Mouse (Mus musculus): Measurements from ENCODE around the gene Cfap57. TPM values are rescaled to one million over a fixed set of nuclear protein-coding genes. Genes with fewer than 3 reads are reported as not detected.
A peak's percentile ranks its signal among the peaks of the same experiment; 100 is the strongest.
"Not testable (repeated sequence)": the region's sequence is repeated elsewhere in the genome, so short reads cannot be mapped to it uniquely, and the experiment has no call there.

The Cfap57 gene
- polyA plus RNA-seq, 1 experiment from 2014 or later: 0.94 TPM

DNA sequence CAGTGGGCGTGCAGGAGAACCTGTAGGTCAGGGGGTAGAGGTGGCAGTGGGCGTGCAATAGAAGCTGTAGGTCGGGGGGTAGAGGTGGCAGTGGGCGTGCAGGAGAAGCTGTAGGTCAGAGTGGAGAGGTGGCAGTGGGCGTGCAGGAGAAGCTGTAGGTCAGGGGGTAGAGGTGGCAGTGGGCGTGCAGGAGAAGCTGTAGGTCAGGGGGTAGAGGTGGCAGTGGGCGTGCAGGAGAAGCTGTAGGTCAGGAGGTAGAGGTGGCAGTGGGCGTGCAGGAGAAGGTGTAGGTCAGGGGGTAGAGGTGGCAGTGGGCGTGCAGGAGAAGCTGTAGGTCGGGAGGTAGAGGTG is 72.5 kb downstream of the Cfap57 start:
- WGBS: 87% methylated on average over 10 of the region's 10 CpGs
- peak; percentile 84 for DNase-seq (ENCODE audit: extremely low spot score, low spot score)

DNA sequence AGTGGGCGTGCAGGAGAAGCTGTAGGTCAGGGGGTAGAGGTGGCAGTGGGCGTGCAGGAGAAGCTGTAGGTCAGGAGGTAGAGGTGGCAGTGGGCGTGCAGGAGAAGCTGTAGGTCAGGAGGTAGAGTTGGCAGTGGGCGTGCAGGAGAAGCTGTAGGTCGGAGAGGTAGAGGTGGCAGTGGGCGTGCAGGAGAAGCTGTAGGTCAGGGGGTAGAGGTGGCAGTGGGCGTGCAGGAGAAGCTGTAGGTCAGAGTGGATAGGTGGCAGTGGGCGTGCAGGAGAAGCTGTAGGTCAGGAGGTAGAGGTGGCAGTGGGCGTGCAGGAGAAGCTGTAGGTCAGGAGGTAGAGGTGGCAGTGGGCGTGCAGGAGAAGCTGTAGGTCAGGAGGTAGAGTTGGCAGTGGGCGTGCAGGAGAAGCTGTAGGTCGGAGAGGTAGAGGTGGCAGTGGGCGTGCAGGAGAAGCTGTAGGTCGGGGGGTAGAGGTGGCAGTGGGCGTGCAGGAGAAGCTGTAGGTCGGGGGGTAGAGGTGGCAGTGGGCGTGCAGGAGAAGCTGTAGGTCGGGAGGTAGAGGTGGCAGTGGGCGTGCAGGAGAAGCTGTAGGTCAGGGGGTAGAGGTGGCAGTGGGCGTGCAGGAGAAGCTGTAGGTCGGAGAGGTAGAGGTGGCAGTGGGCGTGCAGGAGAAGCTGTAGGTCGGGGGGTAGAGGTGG is 73.0 kb downstream of the Cfap57 start:
- H3K27me3 ChIP-seq (ENCODE audit: poor library complexity, severe bottlenecking); DNase-seq (ENCODE audit: extremely low spot score, low spot score): not testable (repeated sequence)
- 86% methylated on average over 23 of the region's 23 CpGs for WGBS

More for the DNA sequence above, 72.5 kb downstream of the Cfap57 start:
- not testable (repeated sequence) for H3K36me3 ChIP-seq (replicated peaks); H3K9me3 ChIP-seq; H3K4me3 ChIP-seq; H3K27me3 ChIP-seq (ENCODE audit: poor library complexity, severe bottlenecking); H3K27ac ChIP-seq
- H3K4me1 ChIP-seq: peaks cover 15% of the 10 kb centered on the region

DNA sequence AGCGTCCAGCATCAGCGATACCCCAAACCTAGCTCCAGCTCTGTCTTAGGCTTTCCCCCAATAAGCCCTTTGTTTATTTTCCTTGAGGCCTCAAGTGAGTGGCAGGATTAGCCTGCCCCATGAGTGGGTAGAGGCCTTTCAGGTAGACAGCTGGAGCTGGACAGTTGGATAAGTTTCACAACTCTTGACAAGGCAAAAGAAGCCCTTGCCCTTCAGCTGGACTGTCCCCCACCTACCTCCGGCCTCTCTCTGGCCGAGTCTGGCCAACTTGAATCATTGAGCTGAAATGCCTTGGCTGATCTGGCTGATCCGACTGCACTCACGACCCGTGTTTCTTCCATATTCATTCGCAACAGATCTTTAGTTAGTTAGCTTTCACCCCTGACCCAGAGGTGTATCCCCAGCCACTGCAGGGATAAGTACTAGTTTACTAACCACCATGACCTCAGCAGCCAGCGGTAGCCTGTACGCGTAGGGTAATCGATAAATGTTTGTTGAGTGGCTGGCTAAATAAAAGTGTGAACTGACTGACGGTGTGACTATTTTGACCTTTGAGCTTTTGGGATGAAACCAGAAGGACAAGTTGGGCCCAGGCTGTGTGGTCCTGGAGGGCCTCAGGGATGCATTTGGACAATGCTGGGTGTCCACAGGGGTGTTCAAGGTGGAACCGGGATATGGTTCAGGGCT is 76.0 kb downstream of the Cfap57 start:
- peak overlapping the region; percentile 50; the same call in 1 of the 2 replicates for H3K4me3 ChIP-seq

More for the DNA sequence above, 73.0 kb downstream of the Cfap57 start:
- H3K9me3 ChIP-seq; H3K36me3 ChIP-seq (replicated peaks); H3K4me3 ChIP-seq; H3K27ac ChIP-seq: not testable (repeated sequence)
- peaks cover 19% of the 10 kb centered on the region for H3K4me1 ChIP-seq

DNA sequence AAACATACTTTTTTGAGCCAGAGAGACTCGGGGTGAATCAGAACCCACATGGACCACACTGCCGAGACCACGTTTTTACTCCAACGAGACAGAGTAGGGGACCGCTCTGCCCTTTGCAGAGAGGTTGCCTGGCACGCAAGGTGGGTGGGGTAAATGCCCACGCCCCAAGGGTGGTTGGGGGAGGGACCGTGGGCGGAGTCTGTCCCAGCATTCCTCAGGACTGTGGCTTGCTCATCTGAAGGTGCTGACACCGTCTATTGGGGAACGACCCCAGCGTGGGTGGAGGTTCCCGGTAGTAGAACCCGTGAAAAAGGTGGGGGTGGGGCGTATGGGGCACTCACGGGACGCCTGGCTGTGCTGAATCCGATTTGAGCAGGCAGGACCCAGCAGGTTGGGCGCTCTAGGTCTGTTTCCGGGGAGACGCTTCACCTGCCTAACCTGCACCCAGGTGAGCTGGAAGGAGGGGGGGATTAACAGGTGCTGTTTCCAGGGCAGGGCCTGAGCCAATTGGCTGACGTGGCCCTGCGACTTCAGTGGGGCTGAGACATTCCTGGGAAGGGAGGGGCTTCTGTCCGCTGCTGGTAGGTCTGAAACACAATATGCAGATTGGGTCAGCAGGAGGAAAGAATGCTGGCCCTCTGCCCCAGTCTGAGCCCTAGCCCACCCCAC is 76.9 kb downstream of the Cfap57 start, which contains the start of gene Tmem125:
Gene Tmem125, minus strand, starts transcription at position 453 of the 669 bp plus-strand sequence.
- peak within 1 kb of the TSS; percentile 50 for H3K4me3 ChIP-seq
- H3K27me3 ChIP-seq (ENCODE audit: poor library complexity, severe bottlenecking): peaks cover 38% of the 10 kb centered on the region
- peak within 1 kb of the TSS; percentile 48; the same call in 1 of the 2 replicates for H3K27ac ChIP-seq
- DNase-seq (ENCODE audit: extremely low spot score, low spot score): peak; percentile 28
- H3K4me1 ChIP-seq: peaks cover 31% of the 10 kb centered on the region
- WGBS: 1% methylated on average over 24 of the region's 24 CpGs
- H3K36me3 ChIP-seq (replicated peaks): no peaks in the 10 kb centered on the region
- H3K9me3 ChIP-seq: peaks cover 3% of the 10 kb centered on the region

More for the DNA sequence above, 76.0 kb downstream of the Cfap57 start:
- H3K9me3 ChIP-seq: peaks cover 3% of the 10 kb centered on the region
- peaks cover 30% of the 10 kb centered on the region for H3K4me1 ChIP-seq
- 78% methylated on average over 14 of the region's 14 CpGs for WGBS
- H3K36me3 ChIP-seq (replicated peaks): no peaks in the 10 kb centered on the region
- no peak for DNase-seq (ENCODE audit: extremely low spot score, low spot score)
- no peak overlapping the region for H3K27ac ChIP-seq
- H3K27me3 ChIP-seq (ENCODE audit: poor library complexity, severe bottlenecking): peaks cover 31% of the 10 kb centered on the region

DNA sequence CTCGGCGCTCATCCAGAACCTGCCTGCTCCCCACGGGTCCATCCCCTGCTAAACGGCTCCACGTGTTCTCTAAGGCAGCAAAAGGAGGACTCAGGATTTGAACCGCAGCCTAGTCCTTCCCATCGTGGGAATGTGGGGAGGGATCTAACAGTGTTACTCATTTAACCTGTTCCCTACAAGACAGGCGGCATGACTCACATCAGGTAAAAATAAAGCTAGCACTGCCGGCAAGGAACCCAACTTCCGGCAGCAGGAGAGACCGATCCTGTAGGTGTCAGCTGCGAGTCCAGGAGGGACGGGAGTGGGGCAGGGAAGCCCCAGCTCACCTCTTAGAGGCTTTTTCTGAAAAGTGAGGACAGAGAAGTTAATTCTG is 77.4 kb downstream of the Cfap57 start:
- DNase-seq (ENCODE audit: extremely low spot score, low spot score): no peak
- Histone ChIP-seq H3K4me1 (peaks cover 31% of the 10 kb centered on the region), H3K4me3 (peak overlapping the region; percentile 50), H3K36me3 (replicated peaks) (no peaks in the 10 kb centered on the region), H3K9me3 (peaks cover 3% of the 10 kb centered on the region), H3K27ac (0 out of 2 replicates have a peak overlapping the region, but pooled peaks have one; percentile 48), H3K27me3 (ENCODE audit: poor library complexity, severe bottlenecking) (peaks cover 41% of the 10 kb centered on the region)
- WGBS: 19% methylated on average over 13 of the region's 13 CpGs

DNA sequence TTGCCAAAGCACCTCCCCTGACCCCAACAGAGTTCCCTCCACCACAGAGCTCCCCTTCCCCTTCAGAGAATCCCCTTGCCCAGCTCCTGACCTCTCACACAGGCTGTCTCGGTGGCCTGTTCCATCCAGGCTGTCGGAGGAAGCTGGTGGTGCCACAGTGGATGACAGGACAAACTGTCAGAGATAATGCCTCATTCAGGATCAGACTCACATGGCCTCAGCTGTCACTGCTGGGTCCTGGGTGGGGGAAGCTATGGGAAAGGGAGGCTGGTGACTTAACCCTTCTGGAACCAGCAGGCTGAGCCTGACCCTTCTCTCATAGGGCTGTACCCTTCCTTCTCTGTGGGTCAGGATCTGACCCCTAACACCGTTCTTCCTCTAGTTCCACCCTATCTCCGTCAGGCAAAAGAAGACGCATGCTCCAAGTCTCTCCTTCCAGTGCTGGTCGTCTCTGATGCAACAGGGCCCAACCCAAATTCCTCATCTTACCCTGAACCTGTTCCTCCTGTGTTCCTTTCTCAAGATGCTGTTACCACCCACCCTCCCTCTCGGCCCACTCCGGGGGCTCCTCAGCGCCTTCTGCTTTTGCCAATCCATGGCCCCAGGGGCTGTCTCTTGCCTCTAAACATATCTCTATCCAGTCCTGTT is 77.9 kb downstream of the Cfap57 start:
- Histone ChIP-seq H3K4me3 (no peak overlapping the region; the same call in 1 of the 2 replicates), H3K36me3 (replicated peaks) (no peaks in the 10 kb centered on the region)
- WGBS: 61% methylated on average over 9 of the region's 9 CpGs

DNA sequence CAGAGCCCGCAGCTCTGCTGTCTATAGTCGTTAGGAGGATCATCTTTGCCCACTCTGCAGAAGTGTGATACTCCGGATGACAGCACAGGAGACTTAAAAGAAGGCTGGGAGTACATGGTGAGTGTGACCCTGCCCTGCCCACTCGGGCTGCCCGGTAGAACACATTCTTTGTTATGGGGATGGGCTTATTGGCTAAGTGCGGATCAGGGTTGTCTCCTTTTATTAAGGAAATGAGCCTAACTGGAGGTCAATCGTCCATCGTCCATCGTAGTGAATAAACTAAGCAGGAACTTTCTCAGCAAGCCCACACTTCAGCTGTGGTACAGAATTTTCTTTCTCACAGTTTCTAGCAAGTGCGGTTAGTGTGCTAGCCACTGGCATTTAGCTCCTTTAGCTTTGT is 80.7 kb downstream of the Cfap57 start:
- Histone ChIP-seq H3K9me3 (no peaks in the 10 kb centered on the region), H3K27me3 (ENCODE audit: poor library complexity, severe bottlenecking) (peaks cover 41% of the 10 kb centered on the region), H3K4me3 (no peak overlapping the region), H3K27ac (no peak overlapping the region), H3K4me1 (peaks cover 31% of the 10 kb centered on the region), H3K36me3 (replicated peaks) (no peaks in the 10 kb centered on the region)
- no peak for DNase-seq (ENCODE audit: extremely low spot score, low spot score)
- WGBS: 13% methylated on average over 10 of the region's 10 CpGs

More for the DNA sequence above, 77.9 kb downstream of the Cfap57 start:
- Histone ChIP-seq H3K27me3 (ENCODE audit: poor library complexity, severe bottlenecking) (peaks cover 41% of the 10 kb centered on the region), H3K9me3 (peaks cover 3% of the 10 kb centered on the region), H3K4me1 (peaks cover 31% of the 10 kb centered on the region), H3K27ac (no peak overlapping the region)
- no peak for DNase-seq (ENCODE audit: extremely low spot score, low spot score)

DNA sequence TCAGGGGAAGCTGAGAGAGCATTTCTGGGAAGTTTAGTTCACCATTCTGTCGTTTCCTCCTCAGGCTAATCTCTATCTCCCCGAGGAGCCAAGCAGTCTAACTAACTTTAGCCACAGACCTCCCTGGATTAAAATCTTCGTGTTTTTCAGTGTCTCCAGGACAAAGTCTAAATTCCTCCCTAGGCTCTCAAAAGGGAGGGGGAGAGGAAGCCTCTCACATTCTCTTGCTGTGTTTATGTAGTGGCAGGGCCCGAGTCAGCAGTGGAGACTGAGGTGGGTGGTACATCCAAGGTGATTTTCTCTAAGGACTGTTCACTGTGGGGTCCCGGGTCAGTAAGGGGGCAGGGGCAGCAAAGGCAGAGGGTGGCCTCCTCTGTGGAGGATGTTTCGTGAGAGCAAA is 82.8 kb downstream of the Cfap57 start:
- Histone ChIP-seq H3K9me3 (no peaks in the 10 kb centered on the region), H3K4me1 (peaks cover 14% of the 10 kb centered on the region), H3K4me3 (no peak overlapping the region), H3K27me3 (ENCODE audit: poor library complexity, severe bottlenecking) (peaks cover 35% of the 10 kb centered on the region), H3K27ac (no peak overlapping the region), H3K36me3 (replicated peaks) (no peaks in the 10 kb centered on the region)
- no peak for DNase-seq (ENCODE audit: extremely low spot score, low spot score)
- 52% methylated on average over 6 of the region's 6 CpGs for WGBS

DNA sequence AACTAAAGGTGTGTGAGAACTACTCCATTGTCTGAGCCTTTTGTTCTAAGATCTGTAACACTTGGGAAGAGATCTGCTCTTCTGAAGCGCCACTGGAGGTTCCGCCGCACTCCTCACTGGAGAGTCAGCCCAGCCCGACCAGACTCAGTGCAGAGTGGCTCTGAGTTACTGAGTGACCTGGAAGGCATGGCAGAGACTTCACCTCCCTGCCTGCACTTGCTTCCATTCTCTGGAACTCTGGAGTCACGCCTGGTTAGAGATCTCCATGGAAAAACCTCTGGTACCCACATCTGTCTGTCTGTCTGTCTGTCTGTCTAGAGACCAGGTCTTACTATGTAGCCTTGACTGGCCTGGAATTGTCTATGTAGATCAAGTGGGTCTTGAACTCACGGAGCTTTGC is 85.0 kb downstream of the Cfap57 start:
- Histone ChIP-seq H3K9me3 (no peaks in the 10 kb centered on the region), H3K36me3 (replicated peaks) (no peaks in the 10 kb centered on the region), H3K4me1 (peaks cover 23% of the 10 kb centered on the region), H3K27ac (no peak overlapping the region), H3K27me3 (ENCODE audit: poor library complexity, severe bottlenecking) (peaks cover 17% of the 10 kb centered on the region), H3K4me3 (no peak overlapping the region)
- whole genome bisulfite sequencing: 84% methylated on average over 6 of the region's 6 CpGs
- DNase-seq (ENCODE audit: extremely low spot score, low spot score): no peak

DNA sequence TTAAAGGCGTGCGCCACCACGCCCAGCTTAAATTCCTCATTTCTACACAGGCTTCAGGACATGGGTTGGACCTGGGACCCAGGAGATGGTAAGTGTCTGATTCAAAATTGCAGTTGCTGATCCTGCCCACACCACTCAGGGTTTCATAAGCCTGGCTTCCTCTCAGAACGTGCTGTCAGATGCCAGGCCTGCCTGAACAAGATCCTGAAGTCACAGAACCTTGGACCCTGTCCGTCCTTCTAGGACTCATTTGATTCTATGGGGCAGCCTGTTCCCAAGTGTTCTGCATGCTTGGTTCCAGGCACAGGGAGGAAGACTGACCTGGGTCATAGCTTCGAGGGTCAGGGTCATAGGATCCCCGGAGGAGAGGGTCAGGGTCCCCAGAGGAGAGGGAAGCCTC is 87.0 kb downstream of the Cfap57 start:
- H3K36me3 ChIP-seq (replicated peaks): no peaks in the 10 kb centered on the region
- 0 out of 2 replicates have a peak, but pooled peaks cover 1% of the 10 kb centered on the region for H3K27me3 ChIP-seq (ENCODE audit: poor library complexity, severe bottlenecking)
- peaks cover 12% of the 10 kb centered on the region for H3K4me1 ChIP-seq
- no peaks in the 10 kb centered on the region for H3K9me3 ChIP-seq
- no peak for DNase-seq (ENCODE audit: extremely low spot score, low spot score)
- no peak overlapping the region for H3K27ac ChIP-seq
- no peak overlapping the region for H3K4me3 ChIP-seq
- 89% methylated on average over 7 of the region's 7 CpGs for WGBS

DNA sequence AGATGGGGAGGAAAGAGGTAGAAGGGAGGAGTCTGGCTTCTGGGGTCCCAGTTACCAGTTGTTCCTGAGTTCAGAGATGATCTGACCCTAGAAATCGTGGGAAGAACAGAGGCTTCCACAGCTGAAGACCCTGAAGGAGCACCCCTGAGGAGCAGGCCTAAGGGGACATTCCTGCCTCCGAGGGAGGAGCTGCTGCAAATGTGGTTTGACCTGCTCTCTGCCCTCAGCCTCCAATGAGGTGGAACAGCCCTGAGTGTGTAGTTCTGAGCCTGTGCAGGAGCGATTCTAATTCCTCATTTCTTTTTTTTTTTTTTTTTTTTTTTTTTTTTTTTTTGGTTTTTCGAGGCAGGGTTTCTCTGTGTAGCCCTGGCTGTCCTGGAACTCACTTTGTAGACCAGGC is 87.4 kb downstream of the Cfap57 start:
- H3K4me3 ChIP-seq: no peak overlapping the region
- no peak overlapping the region for H3K27ac ChIP-seq
- no peak for DNase-seq (ENCODE audit: extremely low spot score, low spot score)
- H3K27me3 ChIP-seq (ENCODE audit: poor library complexity, severe bottlenecking): no peaks in the 10 kb centered on the region
- H3K36me3 ChIP-seq (replicated peaks): no peaks in the 10 kb centered on the region
- H3K9me3 ChIP-seq: no peaks in the 10 kb centered on the region
- peaks cover 12% of the 10 kb centered on the region for H3K4me1 ChIP-seq
- 76% methylated on average over 3 of the region's 4 CpGs for whole genome bisulfite sequencing

DNA sequence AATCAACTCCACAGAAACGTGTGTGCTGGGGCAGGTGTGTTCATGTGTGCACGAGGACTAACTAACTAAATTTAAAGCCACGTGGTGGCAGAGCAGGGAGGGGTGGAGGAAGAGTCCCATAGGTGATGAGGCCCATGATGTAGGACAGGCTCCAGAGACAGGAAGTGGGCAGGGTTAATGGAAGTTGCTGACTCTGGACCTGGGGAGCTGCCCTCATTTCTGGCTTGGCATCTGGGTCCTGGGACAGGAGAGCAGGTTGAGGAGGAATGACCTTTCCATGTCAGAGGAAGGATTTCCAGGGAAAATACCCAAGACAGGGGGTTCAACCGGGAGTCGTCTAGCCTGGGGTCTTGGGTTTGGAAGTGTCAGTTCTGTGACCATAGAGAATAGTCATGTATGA is 87.9 kb downstream of the Cfap57 start:
- DNase-seq (ENCODE audit: extremely low spot score, low spot score): no peak
- H3K27me3 ChIP-seq (ENCODE audit: poor library complexity, severe bottlenecking): no peaks in the 10 kb centered on the region
- H3K4me3 ChIP-seq: no peak overlapping the region
- H3K4me1 ChIP-seq: peaks cover 16% of the 10 kb centered on the region
- H3K27ac ChIP-seq: no peak overlapping the region
- H3K9me3 ChIP-seq: no peaks in the 10 kb centered on the region
- WGBS: 85% methylated on average over 5 of the region's 5 CpGs
- no peaks in the 10 kb centered on the region for H3K36me3 ChIP-seq (replicated peaks)

Measured in forebrain, embryonic 10.5 days (tissue).